Mouse (Mus musculus) heart, adult 11 months (tissue): ENCODE data around the gene Usp15.

Experiments used
- DNase-seq: peaks from one replicate; pipeline ENCODE4 v3.0.0; 2022

Gene Usp15

GRCm38 (mm10) chr10:123100584-123100983, 96.2 kb downstream of the Usp15 start:
- DNase-seq = no peak

- DNase-seq = peak; percentile 48
These were observed 102.3 kb downstream of the Usp15 start for GRCm38 (mm10) chr10:123094504-123094903.

GRCm38 (mm10) chr10:123092577-123092976, 104.2 kb downstream of the Usp15 start:
- peak; percentile 51 for DNase-seq

GRCm38 (mm10) chr10:123091737-123092136, 105.1 kb downstream of the Usp15 start:
- DNase-seq = peak; percentile 80

- DNase-seq = peak; percentile 33
These were observed 107.3 kb downstream of the Usp15 start for GRCm38 (mm10) chr10:123089425-123089930.

GRCm38 (mm10) chr10:123086847-123087246, 109.9 kb downstream of the Usp15 start:
- peak; percentile 64 for DNase-seq

- DNase-seq = peak; percentile 96
These were observed 111.7 kb downstream of the Usp15 start for GRCm38 (mm10) chr10:123084900-123085641.

GRCm38 (mm10) chr10:123084307-123084706, 112.5 kb downstream of the Usp15 start:
- DNase-seq = no peak

GRCm38 (mm10) chr10:123076245-123077023, 120.4 kb downstream of the Usp15 start, which contains the start of gene Mon2:
TSS of gene Mon2 (minus strand) at chr10:123076505.
- DNase-seq = peak; percentile 100

GRCm38 (mm10) chr10:123075751-123076242, 121.0 kb downstream of the Usp15 start:
- DNase-seq = peak; percentile 95

GRCm38 (mm10) chr10:123071997-123072396, 124.8 kb downstream of the Usp15 start:
- peak; percentile 89 for DNase-seq

GRCm38 (mm10) chr10:123063021-123063420, 133.8 kb downstream of the Usp15 start:
- peak; percentile 79 for DNase-seq

GRCm38 (mm10) chr10:123060831-123061230, 136.0 kb downstream of the Usp15 start:
- peak; percentile 98 for DNase-seq

- DNase-seq = no peak
These were observed 139.7 kb downstream of the Usp15 start for GRCm38 (mm10) chr10:123057082-123057481.

GRCm38 (mm10) chr10:123056463-123056862, 140.3 kb downstream of the Usp15 start:
- DNase-seq = no peak

- no peak for DNase-seq
These were observed 141.4 kb downstream of the Usp15 start for GRCm38 (mm10) chr10:123055205-123056000.
